Mouse (Mus musculus) ES-E14 (cell line): ENCODE measurements at regions not wholly inside any gene's neighbourhood (a gene's known extent, or its start where the extent isn't known, plus 50 kb on each side); places are given as distances from the start of the nearest gene placed in this dataset.
"Not testable (repeated sequence)": the region's sequence is repeated elsewhere in the genome, so short reads cannot be mapped to it uniquely, and the experiment has no call there.

Experiments
- DNase-seq: peaks from one replicate; pipeline ENCODE4 v3.0.0-alpha.2; 2013; ENCODE audit warnings: low read depth, low spot score
- H3K27ac ChIP-seq: 2 replicates; pipeline ENCODE4 v1.5.1; 2012; ENCODE audit warnings: low read depth, mild to moderate bottlenecking, low read length, moderate library complexity, mixed read lengths; ENCODE audit not compliant: poor library complexity, insufficient read depth, severe bottlenecking
- H3K36me3 ChIP-seq: 2 replicates; pipeline ENCODE4 v1.6.1; 2012; ENCODE audit warnings: mild to moderate bottlenecking, low read length, moderate library complexity, mixed read lengths; ENCODE audit not compliant: control insufficient read depth, poor library complexity, insufficient read depth, severe bottlenecking
- H3K4me1 ChIP-seq, 2 experiments: fragments of 150-350 bp in 1 of 2; sonication (generic) in 1 of 2; 2 replicates each; pipeline ENCODE4 v1.6.1; 2012; ENCODE audit warnings: low read length in 2 of 2, mild to moderate bottlenecking in 1 of 2, mixed read lengths in 1 of 2; ENCODE audit not compliant: control insufficient read depth in 2 of 2, insufficient read depth in 2 of 2, poor library complexity in 1 of 2
- H3K4me3 ChIP-seq, 2 experiments: fragments of 150-350 bp in 1 of 2; sonication (generic) in 1 of 2; 2 replicates each; pipeline ENCODE4 v1.5.1; 2012; ENCODE audit warnings: low read length in 2 of 2, low read depth in 1 of 2, mild to moderate bottlenecking in 1 of 2, mixed read lengths in 1 of 2; ENCODE audit not compliant: insufficient read depth in 1 of 2, poor library complexity in 1 of 2, severe bottlenecking in 1 of 2
- H3K9ac ChIP-seq: 2 replicates; pipeline ENCODE4 v1.6.1; 2012; ENCODE audit warnings: low read depth, mild to moderate bottlenecking, low read length, mixed read lengths; ENCODE audit not compliant: poor library complexity, insufficient read depth, severe bottlenecking
- H3K9me3 ChIP-seq: fragments of 150-350 bp; sonication (generic); 2 replicates; pipeline ENCODE4 v1.6.1; 2012; ENCODE audit warnings: low read depth, mild to moderate bottlenecking, low read length; ENCODE audit not compliant: control insufficient read depth, insufficient read depth
- in situ Hi-C, 2 experiments: fragments of 600-800 bp; cut with MboI; formaldehyde crosslinking; loops; one replicate each; pipeline ENCODE4 v1.15.1; 2025; ENCODE audit warnings: low sequenced_read_pairs in 2 of 2, inconsistent platforms in 1 of 2; ENCODE audit not compliant: unreplicated experiment in 2 of 2

- H3K9ac ChIP-seq, H3K9me3 ChIP-seq, H3K4me1 ChIP-seq, in situ Hi-C loops, H3K36me3 ChIP-seq, H3K4me3 ChIP-seq, H3K27ac ChIP-seq, DNase-seq: not testable (repeated sequence)
Observed at GRCm38 (mm10) chr4:3342696-3343095, 157.5 kb upstream of the Vmn1r3 start.

GRCm38 (mm10) chr4:3342165-3342564, 157.0 kb upstream of the Vmn1r3 start:
- H3K9me3 ChIP-seq, H3K4me3 ChIP-seq, H3K9ac ChIP-seq, H3K36me3 ChIP-seq, DNase-seq, H3K4me1 ChIP-seq, H3K27ac ChIP-seq, in situ Hi-C loops: not testable (repeated sequence)
